Mouse (Mus musculus): Measurements from ENCODE around the gene Kif3b.
"Not testable (repeated sequence)": the region's sequence is repeated elsewhere in the genome, so short reads cannot be mapped to it uniquely, and the experiment has no call there.

The Kif3b gene

GRCm38 (mm10) chr2:153290938-153291928 lies at the start of gene Kif3b:
Gene Kif3b, plus strand, starts transcription at chr2:153291413.
- DNase-seq = peak; percentile 85 to 88

GRCm38 (mm10) chr2:153242156-153242555 lies 49.1 kb upstream of the Kif3b start:
- DNase-seq = no peak

DNA sequence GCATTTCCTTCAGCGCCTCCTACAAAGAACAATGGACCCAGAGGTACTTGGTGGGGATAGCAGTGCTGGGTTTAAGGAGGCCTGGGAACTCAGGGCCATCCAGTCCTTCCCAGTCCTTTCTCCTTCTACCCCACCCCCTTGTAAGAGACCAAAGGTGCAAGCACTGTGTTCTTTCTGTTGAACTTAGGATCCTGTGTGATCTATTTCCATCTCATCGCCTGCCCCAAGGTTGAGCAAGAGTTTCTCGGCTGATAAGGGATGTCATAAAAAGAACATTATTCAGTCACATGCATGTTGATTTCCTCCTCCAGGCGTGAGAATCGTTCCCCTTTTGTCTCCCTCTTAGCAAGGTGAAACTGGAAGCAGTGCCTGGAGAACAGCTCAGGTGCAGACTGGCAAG lies 41.5 kb upstream of the Kif3b start:
- DNase-seq = no peak

GRCm38 (mm10) chr2:153256604-153257003 lies 34.6 kb upstream of the Kif3b start:
- DNase-seq = no peak

DNA sequence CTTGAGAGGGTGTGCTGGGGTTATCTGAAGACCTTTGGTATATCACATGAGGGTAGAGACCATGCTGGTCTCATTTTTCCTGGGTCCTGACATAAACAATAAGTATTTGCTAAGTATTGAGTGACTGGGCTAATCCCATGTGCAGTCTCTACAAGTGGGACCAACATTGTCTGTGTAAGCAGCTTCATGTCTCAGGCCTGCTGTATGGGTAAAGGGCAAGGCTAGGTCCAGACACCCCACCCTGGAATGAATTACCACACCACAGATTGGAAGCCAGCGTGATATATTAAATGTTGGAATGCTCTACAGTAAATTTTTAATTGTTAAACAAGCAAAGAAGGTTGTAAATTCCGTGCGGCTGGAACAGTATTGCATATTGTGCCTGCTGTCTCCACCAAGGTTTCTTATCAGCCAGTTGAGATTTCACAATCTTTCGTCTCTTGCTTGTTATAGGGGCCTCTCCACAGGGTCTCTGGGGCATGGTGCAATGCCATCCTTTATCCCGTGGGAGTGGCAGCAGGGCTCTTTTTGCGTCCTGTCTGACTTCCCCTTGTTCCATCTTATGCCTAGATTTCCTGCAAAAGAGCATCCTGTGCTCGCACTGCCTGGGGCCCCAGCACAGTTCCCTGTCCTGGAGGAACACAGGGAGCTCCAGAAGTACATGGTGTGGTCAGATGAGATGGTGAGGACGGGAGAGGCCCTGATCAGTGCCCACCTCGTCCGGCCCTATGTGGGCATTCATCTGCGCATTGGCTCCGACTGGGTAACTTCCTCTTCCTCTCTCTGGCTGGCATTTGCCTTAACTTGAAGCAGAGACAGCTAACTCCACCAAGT lies 32.0 kb upstream of the Kif3b start:
- DNase-seq = no peak

GRCm38 (mm10) chr2:153259864-153260674 lies 31.1 kb upstream of the Kif3b start:
- DNase-seq = no peak

GRCm38 (mm10) chr2:153263053-153263452 lies 28.2 kb upstream of the Kif3b start:
- DNase-seq = no peak

DNA sequence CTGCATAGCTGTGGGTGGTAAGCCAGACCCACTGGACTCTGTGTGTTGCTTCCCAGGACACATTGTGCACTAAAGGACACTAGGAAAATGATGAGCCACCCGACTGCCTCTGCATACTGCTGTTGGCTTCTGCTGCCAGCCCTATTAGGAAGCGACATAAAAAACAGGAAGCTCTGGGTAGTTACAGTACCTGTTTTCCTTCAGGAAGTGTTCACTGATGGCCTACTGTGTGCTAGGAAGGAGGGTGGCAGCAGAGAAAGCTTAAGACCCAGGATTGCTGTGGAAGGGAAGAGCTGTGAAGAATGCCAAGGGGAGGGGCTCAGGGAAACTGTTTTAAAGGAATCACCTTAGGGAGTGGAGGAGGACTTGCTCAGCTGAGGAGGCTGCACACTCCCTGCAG lies 23.9 kb upstream of the Kif3b start:
- DNase-seq = no peak

GRCm38 (mm10) chr2:153270231-153270915 lies 20.8 kb upstream of the Kif3b start:
- DNase-seq = not testable (repeated sequence)

- DNase-seq = not testable (repeated sequence)
Measured at GRCm38 (mm10) chr2:153274200-153274918, 16.9 kb upstream of the Kif3b start.

DNA sequence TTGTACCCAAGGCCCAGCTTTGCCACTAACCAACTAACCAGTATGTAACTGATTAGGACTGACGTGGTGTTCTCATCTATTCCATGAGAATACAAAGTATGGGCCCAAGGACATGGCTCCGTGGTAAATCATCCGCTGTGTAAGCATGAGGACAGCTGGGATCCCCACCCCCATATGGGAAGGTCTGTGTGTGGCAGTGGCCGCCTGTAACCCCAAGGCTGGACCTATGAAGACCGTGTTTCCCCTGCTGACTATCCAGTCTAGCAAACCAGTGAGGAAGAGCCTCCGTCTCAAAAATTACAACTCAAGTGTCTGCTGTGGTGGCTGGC lies 16.3 kb upstream of the Kif3b start:
- DNase-seq = no peak

DNA sequence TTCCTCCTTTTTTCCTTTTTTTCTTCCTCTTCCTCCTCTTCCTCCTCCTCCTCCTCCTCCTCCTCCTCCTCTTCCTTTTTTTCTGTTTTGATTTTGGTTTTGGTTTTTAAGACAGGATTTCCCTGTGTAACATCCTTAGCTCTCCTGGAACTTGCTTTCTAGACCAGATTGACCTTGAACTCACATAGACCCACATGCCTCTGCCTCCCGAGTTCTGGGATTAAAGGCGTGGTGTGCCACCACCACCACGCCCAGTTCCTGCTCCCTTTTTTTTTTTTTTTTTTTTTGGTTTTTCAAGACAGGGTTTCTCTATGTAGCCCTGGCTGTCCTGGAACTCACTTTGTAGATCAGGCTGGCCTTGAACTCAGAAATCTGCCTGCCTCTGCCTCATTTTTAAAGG lies 15.6 kb upstream of the Kif3b start:
- not testable (repeated sequence) for DNase-seq

GRCm38 (mm10) chr2:153276440-153276839 lies 14.8 kb upstream of the Kif3b start:
- no peak for DNase-seq

DNA sequence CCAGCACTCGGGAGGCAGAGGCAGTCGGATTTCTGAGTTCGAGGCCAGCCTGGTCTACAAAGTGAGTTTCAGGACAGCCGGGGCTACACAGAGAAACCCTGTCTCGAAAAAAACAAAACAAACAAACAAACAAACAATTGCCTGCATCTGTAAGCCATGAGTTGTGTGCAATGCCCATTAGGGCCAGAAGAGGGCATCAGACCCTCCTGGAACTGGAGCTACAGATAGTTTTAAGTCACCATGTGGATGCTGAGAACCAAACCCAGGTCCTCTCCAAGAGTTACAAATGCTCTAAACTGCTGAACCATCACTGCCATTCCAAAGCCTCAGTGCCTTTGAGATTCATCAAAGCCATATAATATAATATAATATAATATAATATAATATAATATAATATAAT lies 14.4 kb upstream of the Kif3b start:
- not testable (repeated sequence) for DNase-seq

DNA sequence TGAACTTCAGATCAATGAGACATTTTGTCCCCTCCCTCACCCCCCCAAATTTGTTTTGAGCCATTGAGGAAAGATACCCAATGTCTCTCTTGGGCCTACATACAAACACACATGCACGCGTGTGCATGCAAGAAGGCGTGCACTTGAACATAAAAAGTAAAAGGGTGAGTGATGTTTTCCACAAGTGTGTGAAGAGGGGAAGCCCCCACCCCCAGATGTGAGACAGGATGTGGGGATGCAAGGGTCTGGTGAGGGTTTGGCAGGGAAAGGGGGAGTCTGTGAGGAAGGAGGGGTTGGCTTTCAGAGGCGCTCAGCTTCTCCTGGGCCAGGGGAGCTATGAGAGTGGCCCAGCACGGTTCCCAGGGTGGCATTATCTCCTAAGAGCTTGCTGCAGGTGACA lies 12.9 kb upstream of the Kif3b start:
- DNase-seq = no peak

- no peak for DNase-seq
Measured at GRCm38 (mm10) chr2:153283919-153284318, 7.3 kb upstream of the Kif3b start.

DNA sequence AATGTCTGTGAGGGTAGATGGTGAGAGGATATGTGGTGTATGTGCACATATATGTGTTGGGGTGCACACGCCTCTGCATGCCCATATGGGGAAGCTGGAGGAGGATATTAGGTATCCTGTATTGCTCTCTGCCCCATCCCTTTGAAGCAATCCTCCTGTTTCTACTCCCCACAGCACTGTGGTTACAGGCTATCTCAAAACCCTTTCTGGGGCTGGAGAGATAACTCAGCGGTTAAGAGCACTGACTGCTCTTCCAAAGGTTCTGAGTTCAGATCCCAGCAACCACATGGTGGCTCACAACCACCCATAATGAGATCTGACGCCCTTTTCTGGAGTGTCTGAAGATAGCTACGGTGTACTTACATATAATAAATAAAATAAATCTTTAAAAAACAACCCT lies 4.7 kb upstream of the Kif3b start:
- no peak for DNase-seq

DNA sequence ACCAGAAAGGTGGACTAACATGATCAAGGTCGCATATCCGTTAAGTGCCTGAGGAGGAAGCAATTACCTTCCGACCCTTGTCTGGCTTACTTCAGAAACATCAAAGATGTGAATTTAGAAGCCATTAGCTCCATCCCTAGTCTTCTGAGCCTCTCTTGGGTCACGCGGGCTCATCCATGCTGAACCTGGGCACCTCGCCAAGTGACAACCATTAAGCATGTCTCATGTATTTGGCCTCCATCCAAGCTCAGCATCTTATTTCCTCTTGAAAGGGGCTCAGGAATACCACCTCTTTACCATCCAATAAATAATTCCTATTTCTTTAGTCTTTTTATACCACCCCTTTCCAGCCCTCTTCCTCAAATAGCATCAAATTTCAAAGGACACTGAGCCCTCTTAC lies 3.4 kb upstream of the Kif3b start:
- DNase-seq = peak; percentile 20 to 35

- no peak for DNase-seq
Measured at GRCm38 (mm10) chr2:153292305-153292861, 1.2 kb downstream of the Kif3b start.

DNA sequence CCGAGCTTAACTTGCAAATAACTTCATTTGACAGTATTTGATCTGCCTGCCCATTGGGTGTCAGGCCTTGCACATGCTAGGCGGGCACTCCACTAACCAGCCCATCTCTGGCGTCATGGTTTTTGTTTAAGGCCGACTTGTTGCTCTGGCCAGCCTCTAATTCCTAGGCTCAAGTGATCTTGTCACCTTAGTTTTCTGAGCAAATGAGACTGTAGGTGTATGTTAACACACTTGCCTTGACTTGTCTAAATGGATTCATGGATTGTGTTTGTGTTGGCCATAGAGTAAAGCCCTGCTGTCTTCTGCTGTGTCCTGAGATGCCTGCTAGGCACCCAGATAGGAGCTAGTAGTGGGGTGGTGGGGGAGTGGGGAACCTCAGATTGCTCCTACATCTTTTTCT lies 4.0 kb downstream of the Kif3b start:
- no peak for DNase-seq

DNA sequence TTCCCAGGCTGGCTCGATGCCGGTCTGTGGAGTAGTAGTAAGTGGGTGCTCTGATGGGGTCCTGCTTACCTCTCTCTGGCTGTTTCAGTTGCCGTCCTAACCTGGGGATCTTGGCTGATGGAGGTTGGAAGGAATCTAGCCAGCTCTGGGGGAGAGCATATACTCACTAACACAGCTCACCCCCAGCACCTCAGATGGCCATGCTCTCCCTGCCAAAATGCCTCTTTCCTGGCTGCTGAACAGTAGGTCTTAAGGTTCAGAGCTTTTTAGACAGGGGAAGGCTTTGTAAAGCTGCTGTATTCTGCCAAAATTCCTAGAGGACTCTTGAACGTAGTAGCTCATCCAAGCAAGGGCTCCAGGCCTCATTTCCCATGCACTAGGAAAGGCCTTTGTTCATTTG lies 6.6 kb downstream of the Kif3b start:
- peak; percentile 29 to 48 for DNase-seq
